Mouse (Mus musculus): ENCODE measurements around the gene Artn. TPM values are rescaled to one million over a fixed set of nuclear protein-coding genes. Genes with fewer than 3 reads are reported as not detected.

Artn gene
- polyA plus RNA-seq, 1 experiment from 2014 or later, result 3.7 TPM

DNA sequence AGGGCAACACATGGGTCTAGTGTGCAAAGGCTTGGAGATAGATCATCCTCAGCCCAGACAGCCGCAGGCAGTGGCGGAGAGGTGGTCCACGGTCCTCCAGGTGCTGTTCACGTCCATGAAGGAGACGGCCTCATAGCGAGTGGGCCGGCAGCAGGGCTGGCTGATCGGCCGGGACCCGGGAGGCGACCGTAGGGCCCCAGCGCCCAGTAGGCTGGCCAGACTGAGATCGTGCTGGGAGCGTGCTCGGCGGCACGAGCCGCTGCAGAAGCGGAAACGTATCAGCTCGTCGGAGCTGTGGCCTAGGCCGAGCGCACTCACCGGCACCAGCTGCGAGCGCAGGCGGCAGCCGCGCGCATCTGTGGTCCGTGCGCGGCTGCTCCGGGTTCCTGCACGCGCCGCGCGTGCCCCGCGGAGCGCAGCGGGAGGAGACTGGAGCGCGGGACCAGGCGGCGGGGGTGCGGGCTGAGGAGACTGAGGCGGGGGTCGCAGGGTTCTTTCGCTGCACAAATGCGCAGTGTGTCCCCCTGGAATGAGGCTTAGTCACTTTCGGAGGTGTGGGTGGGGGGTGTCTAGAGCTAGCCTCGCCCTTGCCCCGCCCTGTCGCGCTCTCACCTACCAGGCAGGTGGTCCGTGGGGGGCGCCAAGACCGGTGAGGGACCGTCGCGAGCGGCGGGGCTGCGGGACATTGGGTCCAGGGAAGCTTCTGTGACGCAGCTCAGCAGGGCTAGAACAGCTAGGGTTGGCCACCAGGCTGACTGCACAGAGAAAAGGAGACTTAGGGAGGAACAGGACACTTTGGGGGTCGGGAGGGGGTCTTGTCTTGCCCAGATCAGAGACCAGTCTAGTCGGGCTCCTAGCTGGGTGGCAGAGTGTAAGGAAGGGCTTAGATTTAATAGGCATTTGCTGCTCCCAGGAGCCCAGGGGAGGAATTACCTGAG lies 2.7 kb downstream of the Artn start:
- ATAC-seq, result peak; percentile 62
- no peaks in the 10 kb centered on the region for H3K36me3 ChIP-seq (ENCODE audit: control insufficient read depth, insufficient read depth, low read length)
- no peak overlapping the region for H3K27ac ChIP-seq (ENCODE audit: low read length)
- peak overlapping the region; percentile 52 for H3K4me3 ChIP-seq (ENCODE audit: low read length)
- H3K4me1 ChIP-seq (ENCODE audit: control insufficient read depth, insufficient read depth, low read length), result peaks cover 31% of the 10 kb centered on the region
- H3K4me2 ChIP-seq (ENCODE audit: low read depth, low read length), result peak overlapping the region; percentile 97
- peak overlapping the region; percentile 62 for H3K9ac ChIP-seq (ENCODE audit: low read depth, low read length)
- 3% methylated on average over 71 of the region's 71 CpGs for WGBS
- H3K27me3 ChIP-seq (replicated peaks; ENCODE audit: control insufficient read depth, insufficient read depth, low read length), result peaks cover 33% of the 10 kb centered on the region
- no peaks in the 10 kb centered on the region for H3K9me3 ChIP-seq (ENCODE audit: control insufficient read depth, low read length)

DNA sequence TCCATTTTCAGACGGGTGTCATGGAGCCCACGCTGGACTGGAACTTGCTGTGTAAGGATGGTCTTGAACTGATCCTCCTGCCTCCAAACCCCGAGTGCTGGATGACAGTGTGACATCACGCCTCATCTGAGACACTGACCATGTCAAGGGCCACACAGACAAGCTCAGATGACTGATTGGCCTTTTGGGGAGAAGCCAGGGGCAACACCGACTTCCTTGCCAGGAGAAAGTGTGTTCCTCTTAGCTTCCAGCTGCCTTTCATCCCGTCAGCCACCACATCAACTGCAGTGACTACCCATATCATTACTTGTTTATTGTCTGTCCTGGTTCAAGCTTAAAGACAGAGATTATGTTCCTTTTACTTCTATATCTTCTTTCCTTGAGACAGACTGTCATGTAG lies 4.6 kb downstream of the Artn start:
- Histone ChIP-seq H3K9ac (ENCODE audit: low read depth, low read length) (no peak overlapping the region), H3K27ac (ENCODE audit: low read length) (no peak overlapping the region; the same call in 1 of the 2 replicates), H3K4me1 (ENCODE audit: control insufficient read depth, insufficient read depth, low read length) (peaks cover 30% of the 10 kb centered on the region), H3K36me3 (ENCODE audit: control insufficient read depth, insufficient read depth, low read length) (no peaks in the 10 kb centered on the region), H3K9me3 (ENCODE audit: control insufficient read depth, low read length) (no peaks in the 10 kb centered on the region), H3K4me3 (ENCODE audit: low read length) (no peak overlapping the region), H3K27me3 (replicated peaks; ENCODE audit: control insufficient read depth, insufficient read depth, low read length) (peaks cover 33% of the 10 kb centered on the region), H3K4me2 (ENCODE audit: low read depth, low read length) (no peak overlapping the region)
- WGBS, result 59% methylated on average over 5 of the region's 6 CpGs
- ATAC-seq, result no peak

- H3K9me3 ChIP-seq (ENCODE audit: control insufficient read depth, low read length), result no peaks in the 10 kb centered on the region
- no peaks in the 10 kb centered on the region for H3K36me3 ChIP-seq (ENCODE audit: control insufficient read depth, insufficient read depth, low read length)
- WGBS, result 46% methylated on average over 2 of the region's 2 CpGs
- H3K4me3 ChIP-seq (ENCODE audit: low read length), result no peak overlapping the region
- H3K27ac ChIP-seq (ENCODE audit: low read length), result no peak overlapping the region
- peaks cover 31% of the 10 kb centered on the region for H3K27me3 ChIP-seq (replicated peaks; ENCODE audit: control insufficient read depth, insufficient read depth, low read length)
- peaks cover 22% of the 10 kb centered on the region for H3K4me1 ChIP-seq (ENCODE audit: control insufficient read depth, insufficient read depth, low read length)
- ATAC-seq, result no peak
- no peak overlapping the region for H3K4me2 ChIP-seq (ENCODE audit: low read depth, low read length)
- no peak overlapping the region for H3K9ac ChIP-seq (ENCODE audit: low read depth, low read length)
Measured at GRCm38 (mm10) chr4:117923450-117923849, 6.1 kb downstream of the Artn start.

DNA sequence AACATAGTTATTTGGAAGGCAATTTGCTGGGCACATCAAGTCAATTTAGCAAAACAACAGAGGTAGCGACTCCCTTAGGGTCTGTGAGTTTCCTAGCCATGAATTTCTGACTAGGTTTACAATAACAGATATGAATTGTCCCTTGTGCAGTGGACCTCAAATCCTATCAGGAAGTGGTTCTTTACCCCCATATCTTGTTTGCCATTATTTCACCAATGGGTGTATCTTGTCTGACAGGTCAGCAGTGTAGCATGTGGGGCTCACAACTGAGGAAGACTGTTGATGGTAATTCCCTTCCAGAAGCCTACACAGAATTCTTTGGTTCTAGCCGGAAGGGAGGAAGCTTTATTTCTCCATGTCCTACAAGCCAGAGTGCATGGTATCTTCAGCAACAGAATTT lies 8.2 kb downstream of the Artn start:
- Histone ChIP-seq H3K4me1 (ENCODE audit: control insufficient read depth, insufficient read depth, low read length) (peaks cover 10% of the 10 kb centered on the region; the same call in 1 of the 2 replicates), H3K27me3 (replicated peaks; ENCODE audit: control insufficient read depth, insufficient read depth, low read length) (peaks cover 12% of the 10 kb centered on the region), H3K27ac (ENCODE audit: low read length) (no peak overlapping the region), H3K36me3 (ENCODE audit: control insufficient read depth, insufficient read depth, low read length) (no peaks in the 10 kb centered on the region), H3K9ac (ENCODE audit: low read depth, low read length) (no peak overlapping the region), H3K4me3 (ENCODE audit: low read length) (no peak overlapping the region), H3K4me2 (ENCODE audit: low read depth, low read length) (no peak overlapping the region), H3K9me3 (ENCODE audit: control insufficient read depth, low read length) (no peaks in the 10 kb centered on the region)
- WGBS, result 88% methylated on average over 2 of the region's 2 CpGs
- no peak for ATAC-seq

GRCm38 (mm10) chr4:117918762-117919161 lies 10.8 kb downstream of the Artn start:
- H3K27me3 ChIP-seq (replicated peaks; ENCODE audit: control insufficient read depth, insufficient read depth, low read length), result no peaks in the 10 kb centered on the region
- no peak overlapping the region for H3K4me3 ChIP-seq (ENCODE audit: low read length)
- H3K27ac ChIP-seq (ENCODE audit: low read length), result peak overlapping the region; percentile 21; the same call in 1 of the 2 replicates
- WGBS, result 69% methylated on average over 5 of the region's 5 CpGs
- no peak for ATAC-seq
- no peaks in the 10 kb centered on the region for H3K9me3 ChIP-seq (ENCODE audit: control insufficient read depth, low read length)
- no peak overlapping the region for H3K4me2 ChIP-seq (ENCODE audit: low read depth, low read length)
- no peak overlapping the region for H3K9ac ChIP-seq (ENCODE audit: low read depth, low read length)
- peaks cover 14% of the 10 kb centered on the region for H3K4me1 ChIP-seq (ENCODE audit: control insufficient read depth, insufficient read depth, low read length)
- H3K36me3 ChIP-seq (ENCODE audit: control insufficient read depth, insufficient read depth, low read length), result no peaks in the 10 kb centered on the region

- H3K9ac ChIP-seq (ENCODE audit: low read depth, low read length), result no peak overlapping the region
- peak overlapping the region; percentile 69 for H3K27ac ChIP-seq (ENCODE audit: low read length)
- no peaks in the 10 kb centered on the region for H3K27me3 ChIP-seq (replicated peaks; ENCODE audit: control insufficient read depth, insufficient read depth, low read length)
- WGBS, result 48% methylated on average over 3 of the region's 3 CpGs
- no peak for ATAC-seq
- H3K9me3 ChIP-seq (ENCODE audit: control insufficient read depth, low read length), result no peaks in the 10 kb centered on the region
- H3K36me3 ChIP-seq (ENCODE audit: control insufficient read depth, insufficient read depth, low read length), result no peaks in the 10 kb centered on the region
- H3K4me3 ChIP-seq (ENCODE audit: low read length), result no peak overlapping the region
- peaks cover 19% of the 10 kb centered on the region for H3K4me1 ChIP-seq (ENCODE audit: control insufficient read depth, insufficient read depth, low read length)
- H3K4me2 ChIP-seq (ENCODE audit: low read depth, low read length), result no peak overlapping the region
Measured at GRCm38 (mm10) chr4:117918261-117918660, 11.3 kb downstream of the Artn start.

GRCm38 (mm10) chr4:117917847-117918246 lies 11.7 kb downstream of the Artn start:
- Histone ChIP-seq H3K36me3 (ENCODE audit: control insufficient read depth, insufficient read depth, low read length) (no peaks in the 10 kb centered on the region), H3K4me2 (ENCODE audit: low read depth, low read length) (no peak overlapping the region), H3K4me3 (ENCODE audit: low read length) (no peak overlapping the region), H3K9me3 (ENCODE audit: control insufficient read depth, low read length) (no peaks in the 10 kb centered on the region), H3K4me1 (ENCODE audit: control insufficient read depth, insufficient read depth, low read length) (peaks cover 23% of the 10 kb centered on the region), H3K27me3 (replicated peaks; ENCODE audit: control insufficient read depth, insufficient read depth, low read length) (no peaks in the 10 kb centered on the region), H3K9ac (ENCODE audit: low read depth, low read length) (no peak overlapping the region), H3K27ac (ENCODE audit: low read length) (peak overlapping the region; percentile 69)
- no peak for ATAC-seq
- 82% methylated on average over 4 of the region's 4 CpGs for WGBS

DNA sequence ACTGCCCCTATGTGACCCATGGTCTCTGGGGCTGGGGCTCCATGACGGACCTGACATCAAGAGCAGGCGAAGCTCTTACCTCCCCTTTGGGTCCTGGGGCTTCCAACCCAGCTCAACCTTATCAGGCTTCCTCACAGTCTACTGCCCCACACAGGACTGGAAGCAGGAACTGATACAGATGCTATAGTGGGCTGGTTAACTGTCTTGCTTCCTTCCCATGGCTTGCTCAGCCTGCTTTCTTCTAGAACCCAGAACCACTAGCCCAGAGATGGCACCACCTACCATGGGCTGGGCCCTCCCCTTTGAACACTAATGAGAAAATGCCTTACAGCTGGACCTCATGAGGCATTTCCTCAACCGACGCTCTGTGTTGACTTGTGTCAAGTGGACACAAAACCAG lies 12.2 kb downstream of the Artn start:
- peaks cover 27% of the 10 kb centered on the region for H3K4me1 ChIP-seq (ENCODE audit: control insufficient read depth, insufficient read depth, low read length)
- no peaks in the 10 kb centered on the region for H3K36me3 ChIP-seq (ENCODE audit: control insufficient read depth, insufficient read depth, low read length)
- no peaks in the 10 kb centered on the region for H3K9me3 ChIP-seq (ENCODE audit: control insufficient read depth, low read length)
- 76% methylated on average over 4 of the region's 4 CpGs for WGBS
- no peak for ATAC-seq
- H3K27ac ChIP-seq (ENCODE audit: low read length), result peak overlapping the region; percentile 69; the same call in 1 of the 2 replicates
- no peak overlapping the region for H3K4me3 ChIP-seq (ENCODE audit: low read length)
- H3K27me3 ChIP-seq (replicated peaks; ENCODE audit: control insufficient read depth, insufficient read depth, low read length), result no peaks in the 10 kb centered on the region
- no peak overlapping the region for H3K4me2 ChIP-seq (ENCODE audit: low read depth, low read length)
- no peak overlapping the region for H3K9ac ChIP-seq (ENCODE audit: low read depth, low read length)

DNA sequence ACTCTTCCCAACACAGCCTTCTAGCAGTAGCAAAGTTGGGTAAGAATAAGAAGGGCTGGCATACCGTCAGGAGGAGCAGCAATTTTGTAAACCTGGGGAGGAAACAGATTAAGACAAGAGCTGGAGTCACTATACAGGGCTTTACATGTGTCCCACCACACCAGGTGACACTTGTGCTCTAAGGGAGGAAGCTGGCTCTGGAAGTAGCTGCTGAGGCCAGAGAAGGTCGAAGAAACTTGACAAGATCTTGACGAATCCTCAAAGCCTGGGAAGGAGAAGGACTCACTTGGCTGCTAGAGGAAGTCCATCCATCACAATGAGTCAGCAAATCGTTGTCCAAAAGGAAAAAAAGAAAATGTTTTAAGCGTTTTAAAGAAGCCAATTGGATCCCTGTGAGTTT lies 13.2 kb downstream of the Artn start:
- ATAC-seq, result no peak
- Histone ChIP-seq H3K36me3 (ENCODE audit: control insufficient read depth, insufficient read depth, low read length) (0 out of 2 replicates have a peak, but pooled peaks cover 5% of the 10 kb centered on the region), H3K9me3 (ENCODE audit: control insufficient read depth, low read length) (no peaks in the 10 kb centered on the region), H3K4me3 (ENCODE audit: low read length) (no peak overlapping the region), H3K4me2 (ENCODE audit: low read depth, low read length) (0 out of 2 replicates have a peak overlapping the region, but pooled peaks have one; percentile 75), H3K4me1 (ENCODE audit: control insufficient read depth, insufficient read depth, low read length) (peaks cover 27% of the 10 kb centered on the region), H3K27ac (ENCODE audit: low read length) (no peak overlapping the region), H3K9ac (ENCODE audit: low read depth, low read length) (no peak overlapping the region), H3K27me3 (replicated peaks; ENCODE audit: control insufficient read depth, insufficient read depth, low read length) (no peaks in the 10 kb centered on the region)
- WGBS, result 64% methylated on average over 5 of the region's 5 CpGs
